Mouse (Mus musculus): ENCODE measurements around the gene Txndc5.

DNA sequence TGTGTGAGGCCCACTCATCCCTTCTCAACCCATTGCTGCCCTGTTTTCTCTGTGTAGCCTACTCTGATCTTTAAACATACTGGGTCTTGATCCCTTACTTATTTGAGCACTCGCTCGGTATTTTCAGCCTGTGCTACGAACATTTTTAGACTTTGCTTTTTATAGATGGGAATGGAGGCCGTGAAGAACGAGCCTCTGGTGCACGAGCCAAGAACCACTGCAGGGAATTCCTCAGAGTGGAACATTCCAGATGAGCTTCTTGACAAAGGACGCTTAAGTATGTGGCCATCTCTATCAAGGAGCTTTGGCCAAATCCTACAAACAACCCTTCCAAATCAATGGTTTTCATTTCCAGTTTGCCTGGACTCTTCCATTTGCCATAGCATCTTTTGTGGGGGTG is 47.6 kb downstream of the Txndc5 start:
- TF ChIP-seq CTCF (IDR thresholded peaks at IDR 0.05; ENCODE audit: low read depth, low read length) (no peak), POLR2A (IDR thresholded peaks at IDR 0.05; ENCODE audit: extremely low read depth, insufficient read depth, low read length) (no peak)
